Mouse (Mus musculus): ENCODE measurements around the gene Miga1.
A peak's percentile ranks its signal among the peaks of the same experiment; 100 is the strongest.

Gene Miga1

GRCm38 (mm10) chr3:152339862-152340557, at the start of gene Miga1:
TSS of gene Miga1 (minus strand) at chr3:152340407.
- peak; percentile 73 to 74 for DNase-seq (ENCODE audit: low spot score in 2 of 2)

- no peak for DNase-seq (ENCODE audit: low spot score in 2 of 2)
These were observed 43.9 kb upstream of the Miga1 start for GRCm38 (mm10) chr3:152384106-152384505.

- no peak for DNase-seq (ENCODE audit: low spot score in 2 of 2)
These were observed 35.9 kb upstream of the Miga1 start for GRCm38 (mm10) chr3:152376063-152376462.

- DNase-seq (ENCODE audit: low spot score in 2 of 2): no peak
These were observed 24.0 kb upstream of the Miga1 start for GRCm38 (mm10) chr3:152364181-152364580.

GRCm38 (mm10) chr3:152359151-152359550, 18.9 kb upstream of the Miga1 start:
- no peak for DNase-seq (ENCODE audit: low spot score in 2 of 2)

- no peak for DNase-seq (ENCODE audit: low spot score in 2 of 2)
These were observed 16.5 kb upstream of the Miga1 start for GRCm38 (mm10) chr3:152356751-152357150.

- peak; percentile 42 to 44 for DNase-seq (ENCODE audit: low spot score in 2 of 2)
These were observed 15.2 kb upstream of the Miga1 start for GRCm38 (mm10) chr3:152355361-152355760.

GRCm38 (mm10) chr3:152353434-152354177, 13.4 kb upstream of the Miga1 start:
- no peak for DNase-seq (ENCODE audit: low spot score in 2 of 2)

- no peak for DNase-seq (ENCODE audit: low spot score in 2 of 2)
These were observed 12.1 kb upstream of the Miga1 start for GRCm38 (mm10) chr3:152352289-152352688.

GRCm38 (mm10) chr3:152350966-152351365, 10.8 kb upstream of the Miga1 start:
- DNase-seq (ENCODE audit: low spot score in 2 of 2): no peak

- no peak for DNase-seq (ENCODE audit: low spot score in 2 of 2)
These were observed 10.2 kb upstream of the Miga1 start for GRCm38 (mm10) chr3:152350431-152350830.

GRCm38 (mm10) chr3:152348011-152348830, 8.0 kb upstream of the Miga1 start:
- DNase-seq (ENCODE audit: low spot score in 2 of 2): no peak

GRCm38 (mm10) chr3:152347227-152347626, 7.0 kb upstream of the Miga1 start:
- DNase-seq (ENCODE audit: low spot score in 2 of 2): no peak

GRCm38 (mm10) chr3:152346633-152347141, 6.5 kb upstream of the Miga1 start:
- peak in 1 of 2 experiments; percentile 17 for DNase-seq (ENCODE audit: low spot score in 2 of 2)

GRCm38 (mm10) chr3:152345732-152346632, 5.8 kb upstream of the Miga1 start, which contains the start of gene Usp33:
TSS of gene Usp33 (plus strand) at chr3:152346478.
- DNase-seq (ENCODE audit: low spot score in 2 of 2): peak; percentile 92 to 93

- DNase-seq (ENCODE audit: low spot score in 2 of 2): no peak
These were observed 2.8 kb upstream of the Miga1 start for GRCm38 (mm10) chr3:152342961-152343517.

GRCm38 (mm10) chr3:152336085-152336484, 4.1 kb downstream of the Miga1 start:
- no peak for DNase-seq (ENCODE audit: low spot score in 2 of 2)

- peak in 1 of 2 experiments; percentile 9 for DNase-seq (ENCODE audit: low spot score in 2 of 2)
These were observed 6.6 kb downstream of the Miga1 start for GRCm38 (mm10) chr3:152333641-152334040.

GRCm38 (mm10) chr3:152332545-152333300, 7.5 kb downstream of the Miga1 start:
- no peak for DNase-seq (ENCODE audit: low spot score in 2 of 2)

- DNase-seq (ENCODE audit: low spot score in 2 of 2): no peak
These were observed 8.1 kb downstream of the Miga1 start for GRCm38 (mm10) chr3:152332104-152332503.
